Mouse (Mus musculus): ENCODE measurements at regions not wholly inside any gene's neighbourhood (a gene's known extent, or its start where the extent isn't known, plus 50 kb on each side); places are given as distances from the start of the nearest gene placed in this dataset.

- no peaks in the 10 kb centered on the region for H3K79me3 ChIP-seq (ENCODE audit: low read depth)
- no peaks in the 10 kb centered on the region for H3K36me3 ChIP-seq (ENCODE audit: control insufficient read depth, insufficient read depth)
- H3ac ChIP-seq (ENCODE audit: control insufficient read depth, insufficient read length, low read depth) = no peak overlapping the region
- H3K27me3 ChIP-seq (ENCODE audit: control insufficient read depth, insufficient read depth, insufficient read length) = no peaks in the 10 kb centered on the region
- no peak for TF ChIP-seq MYOD1 (IDR thresholded peaks at IDR 0.05; ENCODE audit: control insufficient read depth, insufficient read length, low read depth)
- no peaks in the 10 kb centered on the region for H3K79me2 ChIP-seq (ENCODE audit: control insufficient read depth, insufficient read depth)
- H3K4me3 ChIP-seq (ENCODE audit: insufficient read depth, poor library complexity, severe bottlenecking) = no peak overlapping the region
Measured at GRCm38 (mm10) chr7:117285985-117286384, 94.8 kb upstream of the Xylt1 start.

- TF ChIP-seq USF1 (IDR thresholded peaks at IDR 0.05; ENCODE audit: low read depth) (no peak), MAX (IDR thresholded peaks at IDR 0.05) (no peak), MYOD1 (IDR thresholded peaks at IDR 0.05; ENCODE audit: control insufficient read depth, insufficient read length, low read depth) (no peak), CEBPB (IDR thresholded peaks at IDR 0.05; ENCODE audit: low read depth) (no peak)
- Histone ChIP-seq H3K4me3 (ENCODE audit: insufficient read depth, poor library complexity, severe bottlenecking) (no peak overlapping the region), H3K36me3 (ENCODE audit: control insufficient read depth, insufficient read depth) (no peaks in the 10 kb centered on the region), H3ac (ENCODE audit: control insufficient read depth, insufficient read length, low read depth) (no peak overlapping the region), H3K27me3 (ENCODE audit: control insufficient read depth, insufficient read depth, insufficient read length) (no peaks in the 10 kb centered on the region), H3K79me2 (ENCODE audit: control insufficient read depth, insufficient read depth) (no peaks in the 10 kb centered on the region), H3K79me3 (ENCODE audit: low read depth) (no peaks in the 10 kb centered on the region)
Measured at GRCm38 (mm10) chr7:117303705-117304104, 77.1 kb upstream of the Xylt1 start.

- Histone ChIP-seq H3K79me2 (ENCODE audit: control insufficient read depth, insufficient read depth) (no peaks in the 10 kb centered on the region), H3K4me3 (ENCODE audit: insufficient read depth, poor library complexity, severe bottlenecking) (no peak overlapping the region), H3K36me3 (ENCODE audit: control insufficient read depth, insufficient read depth) (no peaks in the 10 kb centered on the region), H3K27me3 (ENCODE audit: control insufficient read depth, insufficient read depth, insufficient read length) (no peaks in the 10 kb centered on the region), H3K79me3 (ENCODE audit: low read depth) (no peaks in the 10 kb centered on the region), H3ac (ENCODE audit: control insufficient read depth, insufficient read length, low read depth) (no peak overlapping the region)
- TF ChIP-seq FOSL1 (IDR thresholded peaks at IDR 0.05; ENCODE audit: insufficient read depth, low read length, poor library complexity, severe bottlenecking) (no peak), MAX (IDR thresholded peaks at IDR 0.05) (no peak), MYOD1 (IDR thresholded peaks at IDR 0.05; ENCODE audit: control insufficient read depth, insufficient read length, low read depth) (no peak), USF1 (IDR thresholded peaks at IDR 0.05; ENCODE audit: low read depth) (no peak), CTCF (IDR thresholded peaks at IDR 0.05; ENCODE audit: control insufficient read depth, insufficient read depth, insufficient read length) (no peak), MYOG (IDR thresholded peaks at IDR 0.05; ENCODE audit: control insufficient read depth, extremely low read depth, insufficient read length) (no peak), CEBPB (IDR thresholded peaks at IDR 0.05; ENCODE audit: low read depth) (peak; percentile 63)
Measured at GRCm38 (mm10) chr7:117310586-117311200, 70.1 kb upstream of the Xylt1 start.

- Histone ChIP-seq H3ac (ENCODE audit: control insufficient read depth, insufficient read length, low read depth) (no peak overlapping the region), H3K27me3 (ENCODE audit: control insufficient read depth, insufficient read depth, insufficient read length) (no peaks in the 10 kb centered on the region), H3K79me3 (ENCODE audit: low read depth) (no peaks in the 10 kb centered on the region), H3K36me3 (ENCODE audit: control insufficient read depth, insufficient read depth) (no peaks in the 10 kb centered on the region), H3K79me2 (ENCODE audit: control insufficient read depth, insufficient read depth) (no peaks in the 10 kb centered on the region), H3K4me3 (ENCODE audit: insufficient read depth, poor library complexity, severe bottlenecking) (no peak overlapping the region)
- TF ChIP-seq MYOG (IDR thresholded peaks at IDR 0.05; ENCODE audit: control insufficient read depth, extremely low read depth, insufficient read length) (no peak), CTCF (IDR thresholded peaks at IDR 0.05; ENCODE audit: control insufficient read depth, insufficient read depth, insufficient read length) (no peak), MAX (IDR thresholded peaks at IDR 0.05) (no peak), CEBPB (IDR thresholded peaks at IDR 0.05; ENCODE audit: low read depth) (no peak), FOSL1 (IDR thresholded peaks at IDR 0.05; ENCODE audit: insufficient read depth, low read length, poor library complexity, severe bottlenecking) (no peak)
Measured at GRCm38 (mm10) chr7:117311316-117311715, 69.5 kb upstream of the Xylt1 start.

- no peak for TF ChIP-seq FOSL1 (IDR thresholded peaks at IDR 0.05; ENCODE audit: insufficient read depth, low read length, poor library complexity, severe bottlenecking)
- no peak for TF ChIP-seq MYOD1 (IDR thresholded peaks at IDR 0.05; ENCODE audit: control insufficient read depth, insufficient read length, low read depth)
- TF ChIP-seq CTCF (IDR thresholded peaks at IDR 0.05; ENCODE audit: control insufficient read depth, insufficient read depth, insufficient read length) = no peak
- no peak for TF ChIP-seq USF1 (IDR thresholded peaks at IDR 0.05; ENCODE audit: low read depth)
- TF ChIP-seq MYOG (IDR thresholded peaks at IDR 0.05; ENCODE audit: control insufficient read depth, extremely low read depth, insufficient read length) = no peak
- no peak for TF ChIP-seq CEBPB (IDR thresholded peaks at IDR 0.05; ENCODE audit: low read depth)
- TF ChIP-seq MAX (IDR thresholded peaks at IDR 0.05) = no peak
- H3K4me3 ChIP-seq (ENCODE audit: insufficient read depth, poor library complexity, severe bottlenecking) = no peak overlapping the region
- H3K79me2 ChIP-seq (ENCODE audit: control insufficient read depth, insufficient read depth) = no peaks in the 10 kb centered on the region
- no peaks in the 10 kb centered on the region for H3K27me3 ChIP-seq (ENCODE audit: control insufficient read depth, insufficient read depth, insufficient read length)
- no peaks in the 10 kb centered on the region for H3K79me3 ChIP-seq (ENCODE audit: low read depth)
- no peak overlapping the region for H3ac ChIP-seq (ENCODE audit: control insufficient read depth, insufficient read length, low read depth)
- no peaks in the 10 kb centered on the region for H3K36me3 ChIP-seq (ENCODE audit: control insufficient read depth, insufficient read depth)
Measured at GRCm38 (mm10) chr7:117316126-117316805, 64.5 kb upstream of the Xylt1 start.

- Histone ChIP-seq H3K4me3 (ENCODE audit: insufficient read depth, poor library complexity, severe bottlenecking) (no peak overlapping the region), H3K27me3 (ENCODE audit: control insufficient read depth, insufficient read depth, insufficient read length) (no peaks in the 10 kb centered on the region)
- TF ChIP-seq MAX (IDR thresholded peaks at IDR 0.05) = no peak
- TF ChIP-seq CEBPB (IDR thresholded peaks at IDR 0.05; ENCODE audit: low read depth) = no peak
- TF ChIP-seq MYOD1 (IDR thresholded peaks at IDR 0.05; ENCODE audit: control insufficient read depth, insufficient read length, low read depth) = no peak
- TF ChIP-seq MYOG (IDR thresholded peaks at IDR 0.05; ENCODE audit: control insufficient read depth, extremely low read depth, insufficient read length) = no peak
- TF ChIP-seq USF1 (IDR thresholded peaks at IDR 0.05; ENCODE audit: low read depth) = no peak
- no peak for TF ChIP-seq FOSL1 (IDR thresholded peaks at IDR 0.05; ENCODE audit: insufficient read depth, low read length, poor library complexity, severe bottlenecking)
- no peak for TF ChIP-seq CTCF (IDR thresholded peaks at IDR 0.05; ENCODE audit: control insufficient read depth, insufficient read depth, insufficient read length)
Measured at GRCm38 (mm10) chr7:117317362-117317761, 63.4 kb upstream of the Xylt1 start.

More at GRCm38 (mm10) chr7:117317362-117317761, 63.4 kb upstream of the Xylt1 start:
- H3K79me2 ChIP-seq (ENCODE audit: control insufficient read depth, insufficient read depth) = no peaks in the 10 kb centered on the region
- H3K79me3 ChIP-seq (ENCODE audit: low read depth) = no peaks in the 10 kb centered on the region
- H3K36me3 ChIP-seq (ENCODE audit: control insufficient read depth, insufficient read depth) = no peaks in the 10 kb centered on the region
- no peak overlapping the region for H3ac ChIP-seq (ENCODE audit: control insufficient read depth, insufficient read length, low read depth)

Measured in C2C12 (cell line).